Mouse (Mus musculus) liver, adult 2 months (tissue): ENCODE results near the gene Hspa8. TPM values are rescaled to one million over a fixed set of nuclear protein-coding genes. Genes with fewer than 3 reads are reported as not detected.

Experiments
- DNase-seq: peaks from one replicate; pipeline ENCODE4 v3.0.0-alpha.2; 2011; ENCODE audit warnings: low read depth, low spot score; ENCODE audit errors: extremely low read depth
- H3K27ac ChIP-seq: fragments of 200-500 bp; replicated peaks from 2 replicates; pipeline ENCODE4 v1.5.1; 2012; ENCODE audit warnings: low read depth, mild to moderate bottlenecking, control low read depth, inconsistent platforms, low read length; ENCODE audit not compliant: insufficient read depth
- H3K27me3 ChIP-seq: fragments of 200-500 bp; 2 replicates; pipeline ENCODE4 v1.6.1; 2012; ENCODE audit warnings: mild to moderate bottlenecking, moderate library complexity, low read length, inconsistent platforms; ENCODE audit not compliant: control insufficient read depth, insufficient read depth
- H3K36me3 ChIP-seq: fragments of 200-500 bp; 2 replicates; pipeline ENCODE4 v1.6.1; 2012; ENCODE audit warnings: low read length, inconsistent platforms; ENCODE audit not compliant: control insufficient read depth, insufficient read depth
- H3K4me1 ChIP-seq: fragments of 200-500 bp; 2 replicates; pipeline ENCODE4 v1.6.1; 2011; ENCODE audit warnings: low read length; ENCODE audit not compliant: control insufficient read depth, insufficient read depth
- H3K4me3 ChIP-seq: fragments of 200-500 bp; 2 replicates; pipeline ENCODE4 v1.5.1; 2011; ENCODE audit warnings: low read depth, mild to moderate bottlenecking, control low read depth, low read length, moderate library complexity; ENCODE audit not compliant: insufficient read depth
- H3K79me2 ChIP-seq: fragments of 200-500 bp; 2 replicates; pipeline ENCODE4 v1.6.1; 2012; ENCODE audit warnings: inconsistent platforms, mild to moderate bottlenecking, low read length, moderate library complexity; ENCODE audit not compliant: control insufficient read depth, insufficient read depth
- H3K9ac ChIP-seq: fragments of 200-500 bp; 2 replicates; pipeline ENCODE4 v1.6.1; 2012; ENCODE audit warnings: low read depth, mild to moderate bottlenecking, control low read depth, inconsistent platforms, low read length
- CTCF ChIP-seq: fragments of 200-500 bp; IDR thresholded peaks from 2 replicates; pipeline ENCODE4 v1.5.1; 2011; ENCODE audit warnings: low read depth, low read length, control low read depth
- POLR2A ChIP-seq: fragments of 200-500 bp; IDR thresholded peaks from 2 replicates; pipeline ENCODE4 v1.6.1; 2011; ENCODE audit warnings: low read length, control low read depth; ENCODE audit not compliant: insufficient read depth; ENCODE audit errors: extremely low read depth
- WGBS: fragments of 180-500 bp; shearing (Covaris S2); methylation state at CpG from one replicate; pipeline ENCODE4 v1.1.7; 2018; 5-methylcytosine and 5-hydroxymethylcytosine counted together
- polyA plus RNA-seq: library from polyadenylated mRNA; depleted of rRNA; stranded (reverse); fragments of >200 nt; gene quantifications from 2 replicates; pipeline ENCODE4 v1.2.3, GENCODE M21; 2012
- total RNA-seq: library from RNA; depleted of rRNA; stranded (reverse); fragments of >200 nt; gene quantifications from 2 replicates; pipeline ENCODE4 v1.2.3, GENCODE M21; 2014

Gene Hspa8
- total and polyA plus RNA-seq, 2 experiments = 1,567 to 1,951 TPM

DNA sequence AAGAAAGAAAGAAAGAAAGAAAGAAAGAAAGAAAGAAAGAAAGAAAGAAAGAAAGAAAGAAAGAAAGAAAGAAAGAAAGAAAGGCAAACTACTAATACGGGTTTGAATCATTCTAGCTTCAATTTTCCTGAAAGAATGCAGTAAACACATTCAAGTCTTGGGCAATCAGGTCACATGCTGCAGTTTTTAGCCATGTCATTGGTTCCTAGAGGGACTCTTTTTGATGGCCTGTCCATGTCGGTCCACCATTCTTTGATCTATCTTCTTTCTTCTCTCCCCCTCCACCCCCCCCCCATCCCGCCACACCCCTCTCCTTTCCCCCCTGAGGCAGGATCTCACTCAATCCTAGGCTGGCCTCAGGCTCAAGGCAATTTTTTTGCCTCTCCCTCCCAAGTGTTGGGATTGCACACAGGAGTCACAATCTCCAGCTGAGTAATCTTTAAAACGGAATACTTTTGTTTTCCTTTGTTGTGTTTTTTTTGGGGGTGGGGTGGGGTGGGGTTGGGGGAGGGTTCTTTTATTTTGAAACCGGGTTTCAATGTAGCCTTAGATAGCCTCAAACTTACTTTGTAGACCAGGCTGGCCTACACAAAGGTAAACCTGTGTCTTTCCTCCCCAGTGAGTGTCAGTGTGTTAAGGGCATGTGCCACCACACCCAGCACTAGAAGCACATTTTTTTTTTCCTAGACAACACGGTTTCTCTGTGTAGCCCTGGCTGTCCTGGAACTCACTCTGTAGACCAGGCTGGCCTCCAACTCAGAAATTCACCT is 8.7 kb upstream of the Hspa8 start:
- TF ChIP-seq POLR2A (no peak), CTCF (no peak)
- Histone ChIP-seq H3K79me2 (no peaks in the 10 kb centered on the region), H3K27ac (no peak overlapping the region), H3K4me1 (no peaks in the 10 kb centered on the region), H3K4me3 (no peak overlapping the region), H3K9ac (no peak overlapping the region), H3K27me3 (no peaks in the 10 kb centered on the region), H3K36me3 (no peaks in the 10 kb centered on the region)
- peak; percentile 30 for DNase-seq
- WGBS = 62% methylated on average over 6 of the region's 6 CpGs

GRCm38 (mm10) chr9:40793581-40793980 is 7.2 kb upstream of the Hspa8 start:
- no peaks in the 10 kb centered on the region for H3K27me3 ChIP-seq

DNA sequence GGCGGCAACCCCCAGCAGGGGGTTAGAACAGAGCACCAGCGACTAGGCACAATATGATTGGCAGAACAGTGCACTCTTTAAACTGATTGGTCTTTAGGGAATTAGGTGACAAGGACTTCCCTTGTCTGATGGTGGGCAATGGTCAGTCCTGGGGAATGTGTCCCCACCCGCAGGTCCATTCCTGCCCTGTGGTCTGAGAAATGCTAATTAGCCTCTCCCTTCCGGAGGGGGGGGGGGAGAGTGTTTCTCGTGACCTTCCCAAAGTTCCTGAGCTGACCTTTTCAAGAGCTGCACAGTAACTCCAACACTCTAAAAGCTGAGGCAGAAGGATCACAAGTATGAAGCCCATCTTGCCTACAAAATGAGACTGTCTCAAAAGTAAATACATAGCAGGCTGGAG is 6.5 kb upstream of the Hspa8 start:
- no peak overlapping the region for H3K4me3 ChIP-seq
- no peaks in the 10 kb centered on the region for H3K27me3 ChIP-seq
- DNase-seq = no peak
- WGBS = 83% methylated on average over 5 of the region's 5 CpGs
- peaks cover 2% of the 10 kb centered on the region; the same call in 1 of the 2 replicates for H3K4me1 ChIP-seq
- no peak overlapping the region for H3K27ac ChIP-seq
- H3K79me2 ChIP-seq = no peaks in the 10 kb centered on the region
- no peaks in the 10 kb centered on the region for H3K36me3 ChIP-seq
- H3K9ac ChIP-seq = no peak overlapping the region
- TF ChIP-seq CTCF (no peak), POLR2A (no peak)

More at GRCm38 (mm10) chr9:40793581-40793980, 7.2 kb upstream of the Hspa8 start:
- Histone ChIP-seq H3K27ac (no peak overlapping the region), H3K9ac (no peak overlapping the region), H3K4me1 (no peaks in the 10 kb centered on the region), H3K36me3 (no peaks in the 10 kb centered on the region), H3K4me3 (no peak overlapping the region), H3K79me2 (no peaks in the 10 kb centered on the region)
- TF ChIP-seq POLR2A (no peak), CTCF (no peak)
- no peak for DNase-seq
- WGBS = 94% methylated on average over 5 of the region's 5 CpGs

DNA sequence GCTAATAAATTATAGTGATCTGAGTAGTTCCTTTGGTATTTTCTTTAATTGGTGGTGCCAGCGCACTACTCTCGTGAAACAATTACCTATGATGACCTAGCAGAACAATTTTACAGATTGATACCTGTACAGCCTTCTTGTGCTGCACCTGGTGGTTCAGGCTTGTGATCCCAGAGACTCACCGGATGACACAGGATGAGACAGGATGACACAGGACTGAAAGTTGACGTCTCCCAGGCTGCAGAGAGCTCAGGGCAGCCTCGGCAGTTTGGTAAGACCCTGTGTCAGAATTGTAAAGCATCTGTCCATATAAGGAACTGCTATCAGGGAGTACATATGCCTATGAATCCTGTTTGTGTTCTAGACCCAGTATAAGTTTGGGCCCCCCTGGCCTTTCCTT is 5.9 kb upstream of the Hspa8 start:
- H3K4me1 ChIP-seq = peaks cover 4% of the 10 kb centered on the region; the same call in 1 of the 2 replicates
- no peak overlapping the region for H3K9ac ChIP-seq
- H3K4me3 ChIP-seq = no peak overlapping the region
- 89% methylated on average over 5 of the region's 5 CpGs for WGBS
- H3K79me2 ChIP-seq = no peaks in the 10 kb centered on the region
- no peaks in the 10 kb centered on the region for H3K27me3 ChIP-seq
- DNase-seq = no peak
- TF ChIP-seq POLR2A = no peak
- no peak for TF ChIP-seq CTCF
- H3K36me3 ChIP-seq = no peaks in the 10 kb centered on the region
- H3K27ac ChIP-seq = no peak overlapping the region

DNA sequence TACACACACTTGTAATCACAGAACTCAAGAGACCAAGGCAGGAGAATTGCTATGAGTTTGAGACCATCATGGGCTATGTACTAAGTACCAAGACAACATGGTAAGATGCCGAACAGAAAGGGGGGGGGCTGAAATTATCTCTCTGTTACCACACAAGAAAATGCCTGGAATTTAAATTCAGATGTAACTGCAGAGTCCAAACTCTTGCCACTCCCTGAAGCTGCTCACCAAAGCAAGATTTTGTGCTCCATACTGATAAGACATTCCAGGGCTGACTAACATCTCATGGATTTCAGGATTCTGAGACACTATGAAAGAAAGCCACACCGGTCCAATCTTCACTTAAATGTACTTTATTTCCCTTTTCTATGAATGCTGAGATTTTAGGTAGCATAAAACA is 5.2 kb upstream of the Hspa8 start:
- H3K79me2 ChIP-seq = no peaks in the 10 kb centered on the region
- peaks cover 4% of the 10 kb centered on the region; the same call in 1 of the 2 replicates for H3K4me1 ChIP-seq
- H3K9ac ChIP-seq = no peak overlapping the region
- H3K27ac ChIP-seq = no peak overlapping the region
- no peaks in the 10 kb centered on the region for H3K36me3 ChIP-seq
- TF ChIP-seq POLR2A (no peak), CTCF (no peak)
- H3K4me3 ChIP-seq = no peak overlapping the region
- WGBS = 71% methylated on average over 2 of the region's 2 CpGs
- DNase-seq = no peak
- H3K27me3 ChIP-seq = no peaks in the 10 kb centered on the region

GRCm38 (mm10) chr9:40796054-40796453 is 4.7 kb upstream of the Hspa8 start:
- TF ChIP-seq CTCF (no peak), POLR2A (no peak)
- Histone ChIP-seq H3K79me2 (no peaks in the 10 kb centered on the region), H3K27ac (no peak overlapping the region), H3K4me3 (no peak overlapping the region), H3K27me3 (no peaks in the 10 kb centered on the region), H3K36me3 (no peaks in the 10 kb centered on the region), H3K9ac (no peak overlapping the region), H3K4me1 (peaks cover 4% of the 10 kb centered on the region; the same call in 1 of the 2 replicates)
- no peak for DNase-seq
- WGBS = 81% methylated on average over 4 of the region's 4 CpGs
